Mouse (Mus musculus): ENCODE data around the gene Cbfb. TPM values are rescaled to one million over a fixed set of nuclear protein-coding genes. Genes with fewer than 3 reads are reported as not detected.
A peak's percentile ranks its signal among the peaks of the same experiment; 100 is the strongest.

Cbfb gene
- polyA plus RNA-seq, 1 experiment from 2014 or later, result 39.2 TPM

DNA sequence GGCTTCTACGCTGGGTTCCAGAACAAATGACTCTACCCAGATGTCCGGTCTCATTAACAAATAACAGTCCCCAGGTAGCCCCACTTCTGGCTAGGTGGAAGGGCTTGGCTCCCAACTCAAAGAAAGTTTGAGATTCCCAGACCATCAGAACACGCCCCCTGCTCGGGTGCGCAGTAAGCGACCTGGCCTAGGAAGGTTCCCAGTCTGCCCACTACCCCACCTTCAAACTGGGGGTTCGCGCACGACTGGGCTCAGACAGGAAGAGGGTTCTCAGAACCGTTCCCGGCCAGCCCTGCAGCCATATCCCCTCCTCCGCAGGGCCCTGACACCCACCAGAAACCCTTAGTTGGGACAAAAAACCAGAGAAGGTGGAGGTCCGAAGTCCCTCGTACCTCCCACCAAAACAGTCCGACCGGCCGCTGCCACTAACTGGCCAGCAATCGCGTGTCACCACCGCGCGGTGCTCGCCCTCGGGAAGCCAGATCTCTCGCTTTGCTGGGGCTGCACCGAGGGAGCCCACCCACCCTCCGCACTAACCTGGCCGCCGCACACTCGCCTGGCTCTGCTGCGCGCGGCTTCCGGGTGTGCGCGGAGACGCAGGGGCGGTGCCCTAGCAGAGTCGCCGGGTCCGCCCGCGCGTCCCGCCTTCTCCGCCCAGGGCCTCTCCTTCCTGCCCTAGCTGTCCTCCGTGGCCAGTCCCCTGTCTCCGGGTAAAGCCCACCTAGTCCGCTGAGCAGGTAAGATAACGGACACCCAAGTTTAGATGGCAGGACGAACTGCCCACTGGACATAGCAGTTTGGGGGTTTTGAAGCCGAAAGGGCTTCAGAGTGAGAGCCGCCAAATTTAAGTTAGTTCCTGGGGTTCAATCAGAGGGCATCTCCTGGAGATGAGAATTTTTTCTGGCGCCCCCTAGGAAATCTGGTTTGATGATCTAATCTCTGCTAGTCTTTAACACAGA is 93.8 kb downstream of the Cbfb start, which contains the start of the genes Tradd and Fbxl8:
Gene Tradd (minus strand): TSS at position 586 of the 959 bp plus-strand sequence.
Gene Fbxl8 (plus strand): TSS at position 625 of the 959 bp plus-strand sequence.
- Histone ChIP-seq H3K27ac (no peak within 1 kb of the TSS), H3K9me3 (replicated peaks) (no peaks in the 10 kb centered on the region), H3K27me3 (peaks cover 52% of the 10 kb centered on the region), H3K4me2 (peak within 1 kb of the TSS; percentile 80), H3K4me1 (replicated peaks) (peaks cover 36% of the 10 kb centered on the region), H3K36me3 (0 out of 2 replicates have a peak, but pooled peaks cover 3% of the 10 kb centered on the region), H3K4me3 (peak within 1 kb of the TSS; percentile 79), H3K9ac (peak within 1 kb of the TSS; percentile 62)
- ATAC-seq (replicated peaks; ENCODE audit: insufficient number of reproducible peaks, insufficient read depth, low FRiP score, low read depth), result peak; percentile 51; the same call in 1 of the 2 replicates
- 1% methylated on average over 54 of the region's 54 CpGs for WGBS

- no peak for ATAC-seq (replicated peaks; ENCODE audit: insufficient number of reproducible peaks, insufficient read depth, low FRiP score, low read depth)
- H3K4me3 ChIP-seq, result peak overlapping the region; percentile 79
- no peak overlapping the region for H3K27ac ChIP-seq
- 12% methylated on average over 10 of the region's 10 CpGs for WGBS
- peaks cover 36% of the 10 kb centered on the region for H3K4me1 ChIP-seq (replicated peaks)
- H3K9me3 ChIP-seq (replicated peaks), result no peaks in the 10 kb centered on the region
- 0 out of 2 replicates have a peak, but pooled peaks cover 3% of the 10 kb centered on the region for H3K36me3 ChIP-seq
- H3K9ac ChIP-seq, result peak overlapping the region; percentile 62
- H3K4me2 ChIP-seq, result peak overlapping the region; percentile 80
- peaks cover 56% of the 10 kb centered on the region for H3K27me3 ChIP-seq
Observed at GRCm38 (mm10) chr8:105265128-105265527, 94.7 kb downstream of the Cbfb start.

- no peak overlapping the region for H3K4me2 ChIP-seq
- WGBS, result 44% methylated on average over 13 of the region's 13 CpGs
- H3K9me3 ChIP-seq (replicated peaks), result no peaks in the 10 kb centered on the region
- no peak overlapping the region for H3K4me3 ChIP-seq
- no peak for ATAC-seq (replicated peaks; ENCODE audit: insufficient number of reproducible peaks, insufficient read depth, low FRiP score, low read depth)
- 0 out of 2 replicates have a peak, but pooled peaks cover 3% of the 10 kb centered on the region for H3K36me3 ChIP-seq
- H3K27me3 ChIP-seq, result peaks cover 62% of the 10 kb centered on the region
- no peak overlapping the region for H3K9ac ChIP-seq
- H3K4me1 ChIP-seq (replicated peaks), result peaks cover 42% of the 10 kb centered on the region
- H3K27ac ChIP-seq, result no peak overlapping the region
Observed at GRCm38 (mm10) chr8:105266775-105267174, 96.3 kb downstream of the Cbfb start.

Other genes with a start within 250 kb of the Cbfb start
- gene Ces2e, start 244.4 kb upstream of the Cbfb start, polyA plus RNA-seq (2015; fragmentation: Nextera tagmentation; extraction: Ambion mirVana), result 0.08 and 0.18 TPM in 2 replicates
- not detected in 2 replicates for gene Ces2f, start 223.3 kb upstream of the Cbfb start, polyA plus RNA-seq (2015; fragmentation: Nextera tagmentation; extraction: Ambion mirVana)
- 3.3 and 4.5 TPM in 2 replicates for gene Ces2g, start 209.0 kb upstream of the Cbfb start, polyA plus RNA-seq (2015; fragmentation: Nextera tagmentation; extraction: Ambion mirVana)
- not detected in 2 replicates for gene Ces2h, start 169.8 kb upstream of the Cbfb start, polyA plus RNA-seq (2015; fragmentation: Nextera tagmentation; extraction: Ambion mirVana)
- not detected in 2 replicates for gene Ces3a, start 122.1 kb upstream of the Cbfb start, polyA plus RNA-seq (2015; fragmentation: Nextera tagmentation; extraction: Ambion mirVana)
- 0.22 and 0.23 TPM in 2 replicates for gene Ces3b, start 86.9 kb upstream of the Cbfb start, polyA plus RNA-seq (2015; fragmentation: Nextera tagmentation; extraction: Ambion mirVana)
- not detected in 2 replicates for gene Ces4a, start 38.9 kb upstream of the Cbfb start, polyA plus RNA-seq (2015; fragmentation: Nextera tagmentation; extraction: Ambion mirVana)
- gene D230025D16Rik, start 54.5 kb downstream of the Cbfb start, polyA plus RNA-seq (2015; fragmentation: Nextera tagmentation; extraction: Ambion mirVana), result 17.7 and 19.6 TPM in 2 replicates
- 13.6 and 17.6 TPM in 2 replicates for gene B3gnt9, start 84.5 kb downstream of the Cbfb start, polyA plus RNA-seq (2015; fragmentation: Nextera tagmentation; extraction: Ambion mirVana)
- 17.9 and 24.0 TPM in 2 replicates for gene Tradd, start 93.9 kb downstream of the Cbfb start, polyA plus RNA-seq (2015; fragmentation: Nextera tagmentation; extraction: Ambion mirVana)
- gene Fbxl8, start 94.0 kb downstream of the Cbfb start, polyA plus RNA-seq (2015; fragmentation: Nextera tagmentation; extraction: Ambion mirVana), result 3.1 and 4.5 TPM in 2 replicates
- 0.13 and 0.30 TPM in 2 replicates for gene Hsf4, start 99.1 kb downstream of the Cbfb start, polyA plus RNA-seq (2015; fragmentation: Nextera tagmentation; extraction: Ambion mirVana)
- 3.8 and 4.7 TPM in 2 replicates for gene Nol3, start 105.5 kb downstream of the Cbfb start, polyA plus RNA-seq (2015; fragmentation: Nextera tagmentation; extraction: Ambion mirVana)
- gene 4931428F04Rik, start 119.2 kb downstream of the Cbfb start, polyA plus RNA-seq (2015; fragmentation: Nextera tagmentation; extraction: Ambion mirVana), result 4.9 and 6.7 TPM in 2 replicates
- gene Exoc3l, start 125.4 kb downstream of the Cbfb start, polyA plus RNA-seq (2015; fragmentation: Nextera tagmentation; extraction: Ambion mirVana), result 12.3 and 14.2 TPM in 2 replicates
- 38.3 and 61.5 TPM in 2 replicates for gene E2f4, start 127.0 kb downstream of the Cbfb start, polyA plus RNA-seq (2015; fragmentation: Nextera tagmentation; extraction: Ambion mirVana)
- gene Elmo3, start 134.9 kb downstream of the Cbfb start, polyA plus RNA-seq (2015; fragmentation: Nextera tagmentation; extraction: Ambion mirVana), result 2.3 and 4.6 TPM in 2 replicates
- gene Lrrc29, start 155.6 kb downstream of the Cbfb start, polyA plus RNA-seq (2015; fragmentation: Nextera tagmentation; extraction: Ambion mirVana), result 0.62 and 1.0 TPM in 2 replicates
- gene Tmem208, start 155.7 kb downstream of the Cbfb start, polyA plus RNA-seq (2015; fragmentation: Nextera tagmentation; extraction: Ambion mirVana), result 73.0 and 89.2 TPM in 2 replicates
- 1.4 and 2.3 TPM in 2 replicates for gene Fhod1, start 177.3 kb downstream of the Cbfb start, polyA plus RNA-seq (2015; fragmentation: Nextera tagmentation; extraction: Ambion mirVana)
- 0.94 and 2.0 TPM in 2 replicates for gene Slc9a5, start 178.2 kb downstream of the Cbfb start, polyA plus RNA-seq (2015; fragmentation: Nextera tagmentation; extraction: Ambion mirVana)
- 0.14 and 0.19 TPM in 2 replicates for gene Plekhg4, start 202.6 kb downstream of the Cbfb start, polyA plus RNA-seq (2015; fragmentation: Nextera tagmentation; extraction: Ambion mirVana)
- gene Kctd19, start 242.8 kb downstream of the Cbfb start, polyA plus RNA-seq (2015; fragmentation: Nextera tagmentation; extraction: Ambion mirVana), result 0.09 and 0.11 TPM in 2 replicates
- 0.08 and 0.19 TPM in 2 replicates for gene Lrrc36, start 242.9 kb downstream of the Cbfb start, polyA plus RNA-seq (2015; fragmentation: Nextera tagmentation; extraction: Ambion mirVana)

Measured in heart, embryonic 15.5 days (tissue).